Mouse (Mus musculus) embryonic facial prominence, embryonic 13.5 days (tissue): ENCODE results near the gene Rhoc. TPM values are rescaled to one million over a fixed set of nuclear protein-coding genes. Genes with fewer than 3 reads are reported as not detected.

ENCODE experiments used
- ATAC-seq: fragments of 200-750 bp; cut with Nextera tagmentation; 2 replicates; pipeline ENCODE4 v1.8.0; 2017; ENCODE audit warnings: low read depth; ENCODE audit not compliant: insufficient number of reproducible peaks, insufficient read depth, low FRiP score, low TSS enrichment
- H3K27ac ChIP-seq: fragments of 300-500 bp; sonication (generic); 2 replicates; pipeline ENCODE4 v1.5.1; 2015; ENCODE audit warnings: moderate library complexity, mild to moderate bottlenecking, inconsistent platforms
- H3K27me3 ChIP-seq: fragments of 300-500 bp; sonication (generic); 2 replicates; pipeline ENCODE4 v1.6.1; 2015; ENCODE audit warnings: mild to moderate bottlenecking, inconsistent platforms
- H3K36me3 ChIP-seq: fragments of 300-500 bp; sonication (generic); 2 replicates; pipeline ENCODE4 v1.6.1; 2015; ENCODE audit warnings: mild to moderate bottlenecking, inconsistent platforms
- H3K4me1 ChIP-seq: fragments of 300-500 bp; sonication (generic); 2 replicates; pipeline ENCODE4 v1.6.1; 2015; ENCODE audit warnings: inconsistent platforms
- H3K4me2 ChIP-seq: fragments of 300-500 bp; sonication (generic); 2 replicates; pipeline ENCODE4 v1.6.1; 2015; ENCODE audit warnings: moderate library complexity, mild to moderate bottlenecking, inconsistent platforms
- H3K4me3 ChIP-seq: fragments of 300-500 bp; sonication (generic); 2 replicates; pipeline ENCODE4 v1.5.1; 2015; ENCODE audit warnings: mild to moderate bottlenecking, inconsistent platforms
- H3K9ac ChIP-seq: fragments of 300-500 bp; sonication (generic); 2 replicates; pipeline ENCODE4 v1.6.1; 2015; ENCODE audit warnings: mild to moderate bottlenecking, inconsistent platforms
- H3K9me3 ChIP-seq: fragments of 300-500 bp; sonication (generic); 2 replicates; pipeline ENCODE4 v1.6.1; 2016; ENCODE audit warnings: inconsistent platforms
- WGBS: fragments of 180-500 bp; shearing (Covaris S2); methylation state at CpG from one replicate; pipeline ENCODE4 v1.1.7; 2015; ENCODE audit warnings: mixed read lengths; 5-methylcytosine and 5-hydroxymethylcytosine counted together
- polyA plus RNA-seq: library from polyadenylated mRNA; unstranded; fragments of >200 nt; fragmentation: Nextera tagmentation; extraction: Ambion mirVana; gene quantifications from 2 replicates; pipeline ENCODE4 v1.2.1, GENCODE M21; 2015

The Rhoc gene
- polyA plus RNA-seq, 1 experiment from 2014 or later = 145 TPM

- H3K4me2 ChIP-seq = peak overlapping the region; percentile 91
- WGBS = 2% methylated on average over 47 of the region's 52 CpGs
- H3K27ac ChIP-seq = peak overlapping the region; percentile 70
- H3K4me3 ChIP-seq = peak overlapping the region; percentile 79
- peaks cover 24% of the 10 kb centered on the region for H3K36me3 ChIP-seq
- H3K9ac ChIP-seq = peak overlapping the region; percentile 85
- ATAC-seq = peak; percentile 75
- H3K27me3 ChIP-seq = peaks cover 23% of the 10 kb centered on the region
- peaks cover 45% of the 10 kb centered on the region for H3K4me1 ChIP-seq
- no peaks in the 10 kb centered on the region for H3K9me3 ChIP-seq
These were observed 561 bp downstream of the Rhoc start for GRCm38 (mm10) chr3:104788561-104789311.

GRCm38 (mm10) chr3:104789312-104789605 lies 1.1 kb downstream of the Rhoc start:
- H3K27me3 ChIP-seq = peaks cover 18% of the 10 kb centered on the region
- ATAC-seq = 0 out of 2 replicates have a peak, but pooled peaks have one; percentile 1
- peak overlapping the region; percentile 70 for H3K27ac ChIP-seq
- WGBS = 3% methylated on average over 10 of the region's 10 CpGs
- peak overlapping the region; percentile 85 for H3K9ac ChIP-seq
- H3K4me1 ChIP-seq = peaks cover 50% of the 10 kb centered on the region
- H3K9me3 ChIP-seq = no peaks in the 10 kb centered on the region
- peaks cover 29% of the 10 kb centered on the region for H3K36me3 ChIP-seq
- peak overlapping the region; percentile 91 for H3K4me2 ChIP-seq
- peak overlapping the region; percentile 79 for H3K4me3 ChIP-seq

DNA sequence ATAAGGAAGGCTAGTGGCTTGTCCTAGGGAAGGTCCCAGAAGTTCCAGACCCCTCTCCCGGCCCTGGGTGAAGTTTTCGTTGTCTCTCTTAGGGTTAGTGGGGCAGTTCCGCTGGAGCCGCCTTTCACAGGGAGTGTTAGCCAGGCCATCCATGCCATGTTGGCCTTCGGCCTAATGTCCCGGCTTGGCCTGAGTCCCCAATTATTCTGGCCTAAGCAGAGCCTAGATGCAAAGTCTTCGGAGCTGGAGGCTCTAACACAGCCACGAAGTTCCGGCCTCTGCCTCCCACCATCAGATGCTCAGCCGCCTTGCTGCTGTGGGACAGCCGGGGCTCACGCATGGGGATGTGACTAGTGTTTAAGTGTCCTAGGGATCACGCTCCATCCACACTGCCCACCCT lies 1.6 kb downstream of the Rhoc start:
- H3K36me3 ChIP-seq = peaks cover 34% of the 10 kb centered on the region
- peak overlapping the region; percentile 85 for H3K9ac ChIP-seq
- peaks cover 12% of the 10 kb centered on the region for H3K27me3 ChIP-seq
- H3K27ac ChIP-seq = peak overlapping the region; percentile 70
- H3K4me1 ChIP-seq = peaks cover 56% of the 10 kb centered on the region
- WGBS = 13% methylated on average over 13 of the region's 13 CpGs
- no peak for ATAC-seq
- H3K4me3 ChIP-seq = peak overlapping the region; percentile 79
- H3K4me2 ChIP-seq = peak overlapping the region; percentile 91
- no peaks in the 10 kb centered on the region for H3K9me3 ChIP-seq

DNA sequence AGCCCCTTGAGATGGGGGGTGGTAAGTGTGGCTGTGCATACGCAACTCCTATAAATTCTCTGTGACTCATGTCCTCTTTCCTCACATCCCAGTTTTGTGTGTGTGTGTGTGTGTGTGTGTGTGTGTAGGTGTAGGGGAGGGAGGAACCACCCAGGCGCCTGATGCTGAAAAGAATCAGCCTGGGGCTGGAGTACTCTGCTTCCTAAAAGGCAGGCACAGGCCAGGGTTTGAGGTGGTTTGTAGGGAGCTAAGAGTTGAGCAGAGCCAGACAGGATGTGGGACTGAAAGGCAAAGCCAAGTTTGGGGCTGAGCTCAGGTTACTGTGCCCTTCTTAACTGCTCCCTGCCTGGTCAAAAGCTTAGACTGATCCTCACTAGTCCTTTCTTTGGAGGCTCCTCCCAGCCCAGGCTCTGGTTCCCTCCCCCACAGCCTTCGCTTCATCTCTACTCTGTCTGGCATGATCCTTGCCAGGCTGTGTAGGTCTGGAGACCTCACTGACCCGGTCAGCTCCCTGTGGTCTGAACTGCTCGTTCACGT lies 2.3 kb downstream of the Rhoc start:
- peak; percentile 45 for ATAC-seq
- peak overlapping the region; percentile 70 for H3K27ac ChIP-seq
- H3K9ac ChIP-seq = peak overlapping the region; percentile 85
- peaks cover 40% of the 10 kb centered on the region for H3K36me3 ChIP-seq
- peak overlapping the region; percentile 91 for H3K4me2 ChIP-seq
- WGBS = 5% methylated on average over 6 of the region's 6 CpGs
- peaks cover 62% of the 10 kb centered on the region for H3K4me1 ChIP-seq
- peaks cover 6% of the 10 kb centered on the region for H3K27me3 ChIP-seq
- H3K9me3 ChIP-seq = no peaks in the 10 kb centered on the region
- peak overlapping the region; percentile 79 for H3K4me3 ChIP-seq

GRCm38 (mm10) chr3:104791017-104791416 lies 2.8 kb downstream of the Rhoc start:
- Histone ChIP-seq H3K4me2 (peak overlapping the region; percentile 91), H3K27me3 (0 out of 2 replicates have a peak, but pooled peaks cover under 1% of the 10 kb centered on the region), H3K27ac (peak overlapping the region; percentile 70), H3K9me3 (no peaks in the 10 kb centered on the region), H3K9ac (peak overlapping the region; percentile 85), H3K4me1 (peaks cover 68% of the 10 kb centered on the region), H3K36me3 (peaks cover 46% of the 10 kb centered on the region), H3K4me3 (peak overlapping the region; percentile 79)
- WGBS = 25% methylated on average over 4 of the region's 4 CpGs
- no peak for ATAC-seq

GRCm38 (mm10) chr3:104791671-104792070 lies 3.5 kb downstream of the Rhoc start:
- Histone ChIP-seq H3K4me1 (peaks cover 73% of the 10 kb centered on the region), H3K4me2 (peak overlapping the region; percentile 91), H3K9me3 (no peaks in the 10 kb centered on the region), H3K27me3 (no peaks in the 10 kb centered on the region), H3K36me3 (peaks cover 52% of the 10 kb centered on the region), H3K9ac (peak overlapping the region; percentile 27; the same call in 1 of the 2 replicates), H3K4me3 (peak overlapping the region; percentile 79), H3K27ac (peak overlapping the region; percentile 70; the same call in 1 of the 2 replicates)
- no peak for ATAC-seq
- WGBS = 86% methylated on average over 8 of the region's 8 CpGs

- 62% methylated on average over 15 of the region's 15 CpGs for WGBS
- no peaks in the 10 kb centered on the region for H3K27me3 ChIP-seq
- no peak for ATAC-seq
- H3K4me2 ChIP-seq = no peak overlapping the region
- no peak overlapping the region for H3K4me3 ChIP-seq
- H3K9ac ChIP-seq = 0 out of 2 replicates have a peak overlapping the region, but pooled peaks have one; percentile 11
- peaks cover 62% of the 10 kb centered on the region for H3K36me3 ChIP-seq
- H3K4me1 ChIP-seq = peaks cover 73% of the 10 kb centered on the region
- 0 out of 2 replicates have a peak overlapping the region, but pooled peaks have one; percentile 80 for H3K27ac ChIP-seq
- H3K9me3 ChIP-seq = no peaks in the 10 kb centered on the region
These were observed 4.4 kb downstream of the Rhoc start for GRCm38 (mm10) chr3:104792360-104793270.

DNA sequence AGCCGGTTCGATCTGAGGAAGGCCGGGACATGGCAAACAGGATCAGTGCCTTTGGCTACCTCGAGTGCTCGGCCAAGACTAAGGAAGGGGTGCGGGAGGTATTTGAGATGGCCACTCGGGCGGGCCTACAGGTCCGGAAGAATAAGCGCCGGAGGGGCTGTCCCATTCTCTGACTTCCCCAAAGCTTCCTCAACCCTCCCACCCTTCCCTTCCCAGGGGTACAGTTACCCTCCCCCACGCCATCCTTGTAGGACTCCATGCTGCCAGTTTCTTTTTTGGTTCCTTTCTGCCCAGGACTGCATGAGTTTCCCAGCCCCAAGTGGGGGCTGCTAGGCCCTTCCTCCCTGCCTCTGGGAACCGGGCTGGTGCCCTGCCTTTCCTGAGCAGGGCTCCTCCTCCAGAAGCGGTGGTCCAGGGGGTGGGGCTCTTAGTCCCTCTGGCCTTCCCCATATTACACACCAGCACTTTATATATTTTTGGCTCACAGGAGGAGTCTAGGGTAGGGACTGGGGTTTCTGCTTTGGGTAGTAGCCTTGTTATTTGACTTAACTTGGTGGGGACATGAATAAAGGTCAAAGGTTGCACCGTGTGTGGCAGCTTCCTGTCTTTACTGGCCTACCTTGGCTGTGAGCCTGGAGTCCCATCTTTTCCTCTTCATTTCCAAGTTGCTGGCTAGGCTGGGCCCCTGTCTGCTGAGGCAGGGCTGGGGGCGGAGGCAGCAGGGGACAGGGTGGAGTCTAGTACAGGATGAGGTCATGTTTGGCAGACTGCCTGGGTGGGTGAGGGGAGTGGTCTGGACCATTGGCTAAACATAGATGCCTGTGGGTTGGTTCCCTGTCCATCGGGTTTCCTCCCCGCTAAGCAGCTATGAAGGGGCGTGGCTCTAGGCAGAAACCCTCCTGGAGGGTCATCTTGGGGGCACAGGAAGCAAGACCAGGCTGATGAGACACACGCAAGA lies 6.0 kb downstream of the Rhoc start:
- H3K27ac ChIP-seq = peak overlapping the region; percentile 80
- H3K9me3 ChIP-seq = no peaks in the 10 kb centered on the region
- ATAC-seq = peak; percentile 50
- peak overlapping the region; percentile 10; the same call in 1 of the 2 replicates for H3K4me2 ChIP-seq
- no peak overlapping the region for H3K4me3 ChIP-seq
- peak overlapping the region; percentile 11; the same call in 1 of the 2 replicates for H3K9ac ChIP-seq
- no peaks in the 10 kb centered on the region for H3K27me3 ChIP-seq
- peaks cover 71% of the 10 kb centered on the region for H3K36me3 ChIP-seq
- WGBS = 50% methylated on average over 20 of the region's 20 CpGs
- peaks cover 69% of the 10 kb centered on the region for H3K4me1 ChIP-seq

- Histone ChIP-seq H3K27me3 (no peaks in the 10 kb centered on the region), H3K4me1 (peaks cover 64% of the 10 kb centered on the region), H3K9me3 (no peaks in the 10 kb centered on the region), H3K4me3 (no peak overlapping the region), H3K9ac (no peak overlapping the region), H3K4me2 (no peak overlapping the region), H3K36me3 (peaks cover 79% of the 10 kb centered on the region), H3K27ac (peak overlapping the region; percentile 80)
- no peak for ATAC-seq
- 59% methylated on average over 12 of the region's 12 CpGs for WGBS
These were observed 6.8 kb downstream of the Rhoc start for GRCm38 (mm10) chr3:104794953-104795470.

- no peaks in the 10 kb centered on the region for H3K27me3 ChIP-seq
- no peak overlapping the region for H3K4me2 ChIP-seq
- H3K9me3 ChIP-seq = no peaks in the 10 kb centered on the region
- ATAC-seq = no peak
- H3K4me3 ChIP-seq = no peak overlapping the region
- WGBS = 71% methylated on average over 15 of the region's 15 CpGs
- H3K27ac ChIP-seq = peak overlapping the region; percentile 60
- no peak overlapping the region for H3K9ac ChIP-seq
- peaks cover 56% of the 10 kb centered on the region for H3K4me1 ChIP-seq
- H3K36me3 ChIP-seq = peaks cover 87% of the 10 kb centered on the region
These were observed 7.6 kb downstream of the Rhoc start for GRCm38 (mm10) chr3:104795661-104796340.
